Mouse (Mus musculus): ENCODE measurements around the gene Fbxw9. TPM values are rescaled to one million over a fixed set of nuclear protein-coding genes. Genes with fewer than 3 reads are reported as not detected.
A peak's percentile ranks its signal among the peaks of the same experiment; 100 is the strongest.

Fbxw9 gene
- total and polyA plus RNA-seq, 3 experiments = 7.3 to 21.9 (median 11.7) TPM

DNA sequence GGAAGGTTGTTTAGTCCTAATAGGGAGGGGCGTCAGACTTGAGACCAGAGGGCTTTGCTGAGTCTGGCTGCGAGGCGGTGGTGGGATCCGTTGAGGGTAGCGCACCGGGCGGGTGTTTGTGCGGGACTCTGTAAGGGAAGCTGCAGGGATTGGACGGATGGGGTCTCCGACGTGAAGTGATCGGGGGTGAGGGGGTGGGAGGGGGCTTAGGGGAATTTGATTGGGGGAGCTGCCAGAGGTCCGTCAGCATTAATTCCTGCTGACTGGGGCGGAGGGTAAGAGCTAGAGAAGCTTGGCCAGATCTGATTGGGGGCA lies 22.5 kb upstream of the Fbxw9 start:
- peak overlapping the region; percentile 83 to 90 (median 88) for H3K4me3 ChIP-seq (replicated peaks in 1 of 3; ENCODE audit: low read depth in 2 of 3, low read length in 2 of 3, poor library complexity in 1 of 3)
- peak overlapping the region; percentile 94 for H3K9ac ChIP-seq (ENCODE audit: insufficient read depth, low read depth)
- in situ Hi-C loops (cut with MboI; ENCODE audit: low pct_ligation_motif_present, low pct_unique_long_range_greater_than_20kb, low sequenced_read_pairs) = no loop called here
- TF ChIP-seq IRF4 (IDR thresholded peaks at IDR 0.05; ENCODE audit: low read depth, low read length) (no peak), GABPA (IDR thresholded peaks at IDR 0.05; ENCODE audit: insufficient replicate concordance, low read depth, low read length) (no peak), MAFK (IDR thresholded peaks at IDR 0.05; ENCODE audit: insufficient replicate concordance, low read length) (no peak), BHLHE40 (IDR thresholded peaks at IDR 0.05; ENCODE audit: low read depth, low read length) (no peak), MAX (IDR thresholded peaks at IDR 0.05; ENCODE audit: low read length) (no peak), RCOR1 (conservative IDR thresholded peaks at IDR 0.05; ENCODE audit: low read depth, low read length) (no peak), POLR2A (IDR thresholded peaks at IDR 0.05; ENCODE audit: low read depth, low read length) (no peak), NRF1 (IDR thresholded peaks at IDR 0.05; ENCODE audit: low read depth, low read length) (no peak), USF2 (conservative IDR thresholded peaks at IDR 0.05; ENCODE audit: low read depth, low read length) (no peak), CHD2 (IDR thresholded peaks at IDR 0.05; ENCODE audit: low read length) (no peak), ELF1 (IDR thresholded peaks at IDR 0.05; ENCODE audit: low read depth, low read length) (no peak), SMC3 (IDR thresholded peaks at IDR 0.05; ENCODE audit: low read depth, low read length) (no peak), KAT2A (IDR thresholded peaks at IDR 0.05; ENCODE audit: insufficient replicate concordance, low read length) (no peak)
- H3K27ac ChIP-seq (ENCODE audit: insufficient read depth, low read depth) = peak overlapping the region; percentile 88
- no peaks in the 10 kb centered on the region for H3K9me3 ChIP-seq (replicated peaks; ENCODE audit: low read length)
- peaks cover 25 to 45% of the 10 kb centered on the region in 2 experiments for H3K36me3 ChIP-seq (replicated peaks in 1 of 2; ENCODE audit: control insufficient read depth in 1 of 2, insufficient read depth in 1 of 2, low read length in 1 of 2)
- H3K27me3 ChIP-seq (replicated peaks) = no peaks in the 10 kb centered on the region
- H3K4me1 ChIP-seq (ENCODE audit: control insufficient read depth in 1 of 2, insufficient read depth in 2 of 2) = peaks cover 3 to 49% of the 10 kb centered on the region in 2 experiments
- peak; percentile 48 for DNase-seq (ENCODE audit: extremely low read depth)
- peak overlapping the region; percentile 26; the same call in 1 of the 2 replicates for H3K4me2 ChIP-seq (ENCODE audit: insufficient read depth, low read depth, poor library complexity, severe bottlenecking)
- dilution Hi-C loops (cut with MboI; ENCODE audit: extremely low pct_ligation_motif_present, extremely low pct_unique_long_range_greater_than_20kb, low sequenced_read_pairs) = no loop called here
- H3K79me2 ChIP-seq (replicated peaks; ENCODE audit: control insufficient read depth, extremely low read depth, insufficient read depth, poor library complexity, severe bottlenecking) = peaks cover 57% of the 10 kb centered on the region

DNA sequence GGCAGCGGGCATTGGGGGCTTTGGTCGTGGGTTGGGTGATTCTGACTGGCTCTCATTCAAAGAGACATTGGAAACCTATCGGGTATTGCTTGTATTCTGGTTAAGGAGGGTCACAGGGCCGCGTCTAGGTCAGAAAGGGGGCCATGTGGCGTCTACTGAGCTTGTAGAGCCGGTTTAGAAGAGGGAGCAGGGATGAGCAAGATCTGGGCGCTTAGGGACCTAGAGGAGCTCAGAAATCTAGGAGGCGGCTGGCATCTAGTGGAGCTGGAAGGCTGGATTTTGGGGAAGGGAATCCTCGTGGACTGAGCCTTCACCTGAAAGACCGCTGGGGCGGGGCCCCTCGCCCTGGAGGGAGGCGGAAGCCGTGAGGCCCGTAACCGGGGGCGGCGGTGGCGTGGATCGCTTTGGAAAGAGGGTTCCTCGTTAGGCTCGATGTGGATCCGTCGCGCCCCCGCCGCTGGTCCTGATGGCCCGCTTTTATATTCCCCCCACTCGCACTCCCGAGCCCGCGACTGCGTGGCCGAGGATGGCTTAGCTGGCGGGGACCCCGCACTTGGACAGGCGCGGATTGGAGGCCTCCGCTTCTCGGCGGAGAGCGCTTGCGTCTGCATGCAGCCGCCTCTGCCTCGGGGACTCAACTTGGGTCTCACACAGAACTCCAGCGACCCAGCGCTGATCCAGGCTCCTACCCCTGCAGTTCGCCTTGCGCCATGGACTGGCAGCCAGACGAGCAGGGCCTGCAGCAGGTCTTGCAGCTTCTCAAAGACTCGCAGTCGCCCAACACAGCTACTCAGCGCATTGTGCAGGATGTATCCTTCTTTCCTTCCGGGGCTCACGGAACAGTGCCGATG lies 21.9 kb upstream of the Fbxw9 start:
- no peaks in the 10 kb centered on the region for H3K9me3 ChIP-seq (replicated peaks; ENCODE audit: low read length)
- peak overlapping the region; percentile 94 for H3K9ac ChIP-seq (ENCODE audit: insufficient read depth, low read depth)
- in situ Hi-C loops (cut with MboI; ENCODE audit: low pct_ligation_motif_present, low pct_unique_long_range_greater_than_20kb, low sequenced_read_pairs) (no loop called here), dilution Hi-C loops (cut with MboI; ENCODE audit: extremely low pct_ligation_motif_present, extremely low pct_unique_long_range_greater_than_20kb, low sequenced_read_pairs) (no loop called here)
- H3K27ac ChIP-seq (ENCODE audit: insufficient read depth, low read depth) = peak overlapping the region; percentile 88
- peaks cover 3 to 49% of the 10 kb centered on the region in 2 experiments for H3K4me1 ChIP-seq (ENCODE audit: control insufficient read depth in 1 of 2, insufficient read depth in 2 of 2)
- peaks cover 25 to 44% of the 10 kb centered on the region in 2 experiments for H3K36me3 ChIP-seq (replicated peaks in 1 of 2; ENCODE audit: control insufficient read depth in 1 of 2, insufficient read depth in 1 of 2, low read length in 1 of 2)
- peaks cover 59% of the 10 kb centered on the region for H3K79me2 ChIP-seq (replicated peaks; ENCODE audit: control insufficient read depth, extremely low read depth, insufficient read depth, poor library complexity, severe bottlenecking)
- peak; percentile 52 for DNase-seq (ENCODE audit: extremely low read depth)
- H3K27me3 ChIP-seq (replicated peaks) = no peaks in the 10 kb centered on the region
- H3K4me3 ChIP-seq (replicated peaks in 1 of 3; ENCODE audit: low read depth in 2 of 3, low read length in 2 of 3, poor library complexity in 1 of 3) = peak overlapping the region; percentile 83 to 90 (median 88)
- peak overlapping the region; percentile 91 for H3K4me2 ChIP-seq (ENCODE audit: insufficient read depth, low read depth, poor library complexity, severe bottlenecking)
- peak; percentile 30; the same call in 1 of the 2 replicates for TF ChIP-seq NRF1 (IDR thresholded peaks at IDR 0.05; ENCODE audit: low read depth, low read length)
- TF ChIP-seq MAX (IDR thresholded peaks at IDR 0.05; ENCODE audit: low read length) = peak; percentile 26; the same call in 1 of the 2 replicates
- no peak for TF ChIP-seq ZKSCAN1 (IDR thresholded peaks at IDR 0.05; ENCODE audit: borderline replicate concordance, low read depth, low read length)
- TF ChIP-seq JUND (conservative IDR thresholded peaks at IDR 0.05; ENCODE audit: low read depth, low read length) = no peak
- TF ChIP-seq MAZ (IDR thresholded peaks at IDR 0.05; ENCODE audit: low read depth, low read length) = peak; percentile 74; the same call in 1 of the 2 replicates
- peak; percentile 84 for TF ChIP-seq MXI1 (IDR thresholded peaks at IDR 0.05; ENCODE audit: low read depth, low read length)
- TF ChIP-seq MYC (IDR thresholded peaks at IDR 0.05; ENCODE audit: low read depth, low read length) = peak; percentile 86
- TF ChIP-seq TCF12 (IDR thresholded peaks at IDR 0.05; ENCODE audit: low read depth, low read length) = 0 out of 2 replicates have a peak, but pooled peaks have one; percentile 44
- no peak for TF ChIP-seq ZC3H11A (IDR thresholded peaks at IDR 0.05; ENCODE audit: low read depth, low read length)
- no peak for TF ChIP-seq NELFE (IDR thresholded peaks at IDR 0.05; ENCODE audit: low read depth, low read length)
- TF ChIP-seq HCFC1 (IDR thresholded peaks at IDR 0.05; ENCODE audit: low read depth, low read length) = peak; percentile 59
- 0 out of 2 replicates have a peak, but pooled peaks have one; percentile 41 for TF ChIP-seq TBP (conservative IDR thresholded peaks at IDR 0.05; ENCODE audit: low read depth, low read length)
- peak; percentile 47; the same call in 1 of the 2 replicates for TF ChIP-seq ELF1 (IDR thresholded peaks at IDR 0.05; ENCODE audit: low read depth, low read length)
- TF ChIP-seq MAFK (IDR thresholded peaks at IDR 0.05; ENCODE audit: insufficient replicate concordance, low read length) = no peak
- TF ChIP-seq POLR2A (IDR thresholded peaks at IDR 0.05; ENCODE audit: low read depth, low read length) = peak; percentile 57

Data from CH12.LX (cell line).